Mouse (Mus musculus) brain, embryonic 14.5 days (tissue): ENCODE measurements at regions not wholly inside any gene's neighbourhood (a gene's known extent, or its start where the extent isn't known, plus 50 kb on each side); places are given as distances from the start of the nearest gene placed in this dataset.

Experiments
- CTCF ChIP-seq: fragments of 200-500 bp; IDR thresholded peaks from 2 replicates; pipeline ENCODE4 v1.5.1; 2012; ENCODE audit warnings: inconsistent platforms, mild to moderate bottlenecking, moderate library complexity, borderline replicate concordance; ENCODE audit not compliant: insufficient read depth, insufficient read length; ENCODE audit errors: extremely low read depth
- POLR2A ChIP-seq: fragments of 200-500 bp; IDR thresholded peaks from 2 replicates; pipeline ENCODE4 v1.6.1; 2012; ENCODE audit warnings: mild to moderate bottlenecking, inconsistent platforms, borderline replicate concordance; ENCODE audit not compliant: poor library complexity, insufficient read depth, insufficient read length, severe bottlenecking; ENCODE audit errors: extremely low read depth

DNA sequence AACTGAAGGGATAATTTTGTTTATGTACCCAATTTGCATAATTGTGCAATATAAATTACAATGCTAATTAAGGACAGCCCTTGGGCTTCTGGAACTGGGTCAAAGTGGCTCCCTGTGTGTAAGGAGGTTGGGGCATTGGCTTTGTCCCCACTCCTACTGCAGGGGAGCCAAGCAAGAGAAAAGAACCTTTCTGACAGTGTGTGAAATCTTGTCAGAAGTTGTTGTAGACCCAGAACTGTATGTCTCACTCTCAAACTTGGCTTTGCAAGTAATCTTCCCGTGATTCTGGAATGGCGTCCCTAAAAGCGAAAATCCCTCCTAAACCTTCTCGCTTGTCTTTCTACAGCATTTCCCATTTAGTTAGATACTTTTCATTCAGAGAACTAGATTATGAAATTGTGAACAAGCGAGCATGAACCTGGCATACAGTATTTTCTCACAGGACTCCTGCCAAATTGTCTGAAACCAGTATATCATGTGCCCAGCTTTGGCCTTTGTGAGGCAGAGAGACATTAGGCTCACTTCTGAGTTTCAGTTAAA, 83.8 kb upstream of the Gm11146 start:
- TF ChIP-seq CTCF (no peak), POLR2A (no peak)
